Mouse (Mus musculus): ENCODE data around the gene Kyat1. TPM values are rescaled to one million over a fixed set of nuclear protein-coding genes. Genes with fewer than 3 reads are reported as not detected.
A peak's percentile ranks its signal among the peaks of the same experiment; 100 is the strongest.

Gene Kyat1
- total RNA-seq, 2 experiments from 2014 or later: 13.1 to 15.8 TPM

- no peak for DNase-seq (ENCODE audit: extremely low spot score in 1 of 2, low spot score in 2 of 2)
- intact Hi-C loops (cut with DNase I): no loop called here
Measured at GRCm38 (mm10) chr2:30235593-30235992, 29.9 kb upstream of the Kyat1 start.

- intact Hi-C loops (cut with DNase I): no loop called here
- DNase-seq (ENCODE audit: extremely low spot score in 1 of 2, low spot score in 2 of 2): no peak
Measured at GRCm38 (mm10) chr2:30216293-30216692, 10.6 kb upstream of the Kyat1 start.

- intact Hi-C loops (cut with DNase I): no loop called here
- DNase-seq (ENCODE audit: extremely low spot score in 1 of 2, low spot score in 2 of 2): no peak
Measured at GRCm38 (mm10) chr2:30215493-30215892, 9.8 kb upstream of the Kyat1 start.

- intact Hi-C loops (cut with DNase I): no loop called here
- DNase-seq (ENCODE audit: extremely low spot score in 1 of 2, low spot score in 2 of 2): no peak
Measured at GRCm38 (mm10) chr2:30214745-30215144, 9.1 kb upstream of the Kyat1 start.

- no peak for DNase-seq (ENCODE audit: extremely low spot score in 1 of 2, low spot score in 2 of 2)
- intact Hi-C loops (cut with DNase I): no loop called here
Measured at GRCm38 (mm10) chr2:30212951-30213350, 7.3 kb upstream of the Kyat1 start.

GRCm38 (mm10) chr2:30212169-30212545 lies 6.5 kb upstream of the Kyat1 start:
- DNase-seq (ENCODE audit: extremely low spot score in 1 of 2, low spot score in 2 of 2): no peak
- intact Hi-C loops (cut with DNase I): no loop called here

- intact Hi-C loops (cut with DNase I): no loop called here
Measured at GRCm38 (mm10) chr2:30211408-30212168, 5.9 kb upstream of the Kyat1 start.

GRCm38 (mm10) chr2:30207886-30208285 lies 2.2 kb upstream of the Kyat1 start:
- no peak for DNase-seq (ENCODE audit: extremely low spot score in 1 of 2, low spot score in 2 of 2)
- intact Hi-C loops (cut with DNase I): no loop called here

More at GRCm38 (mm10) chr2:30211408-30212168, 5.9 kb upstream of the Kyat1 start:
- no peak for DNase-seq (ENCODE audit: extremely low spot score in 1 of 2, low spot score in 2 of 2)

- no peak for DNase-seq (ENCODE audit: extremely low spot score in 1 of 2, low spot score in 2 of 2)
- intact Hi-C loops (cut with DNase I): no loop called here
Measured at GRCm38 (mm10) chr2:30207401-30207800, 1.8 kb upstream of the Kyat1 start.

- peak; percentile 11 to 27 for DNase-seq (ENCODE audit: extremely low spot score in 1 of 2, low spot score in 2 of 2)
- intact Hi-C loops (cut with DNase I): no loop called here
Measured at GRCm38 (mm10) chr2:30205255-30205628, 405 bp downstream of the Kyat1 start.

GRCm38 (mm10) chr2:30203439-30203838 lies 2.2 kb downstream of the Kyat1 start:
- DNase-seq (ENCODE audit: extremely low spot score in 1 of 2, low spot score in 2 of 2): peak in 1 of 2 experiments; percentile 29
- intact Hi-C loops (cut with DNase I): no loop called here

- DNase-seq (ENCODE audit: extremely low spot score in 1 of 2, low spot score in 2 of 2): no peak
- intact Hi-C loops (cut with DNase I): no loop called here
Measured at GRCm38 (mm10) chr2:30200388-30200925, 5.2 kb downstream of the Kyat1 start.

GRCm38 (mm10) chr2:30199984-30200383 lies 5.7 kb downstream of the Kyat1 start:
- intact Hi-C loops (cut with DNase I): no loop called here
- DNase-seq (ENCODE audit: extremely low spot score in 1 of 2, low spot score in 2 of 2): no peak

GRCm38 (mm10) chr2:30198021-30198420 lies 7.6 kb downstream of the Kyat1 start:
- no peak for DNase-seq (ENCODE audit: extremely low spot score in 1 of 2, low spot score in 2 of 2)
- intact Hi-C loops (cut with DNase I): no loop called here

GRCm38 (mm10) chr2:30194656-30195055 lies 11.0 kb downstream of the Kyat1 start:
- intact Hi-C loops (cut with DNase I): no loop called here
- no peak for DNase-seq (ENCODE audit: extremely low spot score in 1 of 2, low spot score in 2 of 2)

- intact Hi-C loops (cut with DNase I): no loop called here
Measured at GRCm38 (mm10) chr2:30191790-30192580, 13.7 kb downstream of the Kyat1 start.

GRCm38 (mm10) chr2:30185681-30186080 lies 20.0 kb downstream of the Kyat1 start:
- DNase-seq (ENCODE audit: extremely low spot score in 1 of 2, low spot score in 2 of 2): no peak
- intact Hi-C loops (cut with DNase I): no loop called here

More at GRCm38 (mm10) chr2:30191790-30192580, 13.7 kb downstream of the Kyat1 start:
- no peak for DNase-seq (ENCODE audit: extremely low spot score in 1 of 2, low spot score in 2 of 2)

GRCm38 (mm10) chr2:30185276-30185675 lies 20.4 kb downstream of the Kyat1 start:
- DNase-seq (ENCODE audit: extremely low spot score in 1 of 2, low spot score in 2 of 2): no peak
- intact Hi-C loops (cut with DNase I): no loop called here

- intact Hi-C loops (cut with DNase I): loop anchor here (5.0 kb wide), 1 partner anchor 84 kb away; the partner anchor contains the start of gene Phyhd1
- no peak for DNase-seq (ENCODE audit: extremely low spot score in 1 of 2, low spot score in 2 of 2)
Measured at GRCm38 (mm10) chr2:30183721-30184120, 21.9 kb downstream of the Kyat1 start.

GRCm38 (mm10) chr2:30182424-30182823 lies 23.2 kb downstream of the Kyat1 start:
- intact Hi-C loops (cut with DNase I): loop anchor here (5.0 kb wide), 1 partner anchor 85 kb away; the partner anchor contains the start of gene Phyhd1
- no peak for DNase-seq (ENCODE audit: extremely low spot score in 1 of 2, low spot score in 2 of 2)
